ENCODE assay signal across 9 mouse cellular contexts in genomic region chr1:126431594-126431993, GRCm38 (mm10).
DNase-seq lines count a peak whose midpoint lies in the region; ATAC-seq and TF ChIP-seq lines count a peak whose summit lies in the region.
"Had no signal": no experiment of that assay in that cellular context is flagged by ENCODE, and none has a peak within 500 bp of the region (broad histone marks: within the 10 kb centered on the region; RNA-seq: fewer than 3 reads in every experiment).

No protein-coding gene starts in this region.

- no peaks in the 10 kb centered on the region for H3K27me3 ChIP-seq in hindbrain, embryonic 16.5 days (replicated peaks; ENCODE audit: control insufficient read depth, insufficient read depth, low read length)
- H3K27me3 ChIP-seq in midbrain, embryonic 12.5 days, result no peaks in the 10 kb centered on the region
- H3K27me3 ChIP-seq: CH12.LX had no signal

- no peaks in the 10 kb centered on the region for H3K36me3 ChIP-seq in hindbrain, embryonic 16.5 days (ENCODE audit: control insufficient read depth, insufficient read depth, low read length)
- no peaks in the 10 kb centered on the region for H3K36me3 ChIP-seq in midbrain, embryonic 12.5 days

- H3K27ac ChIP-seq in hindbrain, embryonic 16.5 days (ENCODE audit: low read depth, low read length), result no peak overlapping the region
- no peak overlapping the region for H3K27ac ChIP-seq in midbrain, embryonic 12.5 days (replicated peaks)

- DNase-seq in gastrocnemius, adult 18-20 months (ENCODE audit: low spot score), result peak; percentile 40
- no peak for DNase-seq in gastrocnemius, postnatal 36 days
- DNase-seq in brain, embryonic 14.5 days (ENCODE audit: low read depth), result peak; percentile 95
- DNase-seq in fat pad, adult 2 months (ENCODE audit: extremely low read depth, low read depth, low spot score), result peak; percentile 4
- peak; percentile 37 to 60 for DNase-seq in layer of hippocampus, postnatal 25 days (ENCODE audit: extremely low spot score in 1 of 2, low spot score in 1 of 2)
- DNase-seq in urinary bladder, postnatal 25 days (ENCODE audit: low spot score), result peak; percentile 40

- H3K9ac ChIP-seq in hindbrain, embryonic 16.5 days (ENCODE audit: low read depth, low read length), result no peak overlapping the region
- H3K9ac ChIP-seq in midbrain, embryonic 12.5 days (replicated peaks), result no peak overlapping the region

- H3K4me3 ChIP-seq in hindbrain, embryonic 16.5 days (ENCODE audit: low read length), result no peak overlapping the region
- no peak overlapping the region for H3K4me3 ChIP-seq in midbrain, embryonic 12.5 days

- WGBS in hindbrain, embryonic 16.5 days, result 19% methylated on average over 5 of the region's 5 CpGs
- 44% methylated on average over 5 of the region's 5 CpGs for WGBS in midbrain, embryonic 12.5 days

- H3K4me2 ChIP-seq in hindbrain, embryonic 16.5 days (ENCODE audit: low read length), result peak overlapping the region; percentile 41
- no peak overlapping the region for H3K4me2 ChIP-seq in midbrain, embryonic 12.5 days (replicated peaks)

- TF ChIP-seq CTCF in brain, embryonic 14.5 days (IDR thresholded peaks at IDR 0.05; ENCODE audit: borderline replicate concordance, extremely low read depth, insufficient read depth, insufficient read length), result peak; percentile 59

- peak; percentile 78 for ATAC-seq in hindbrain, embryonic 16.5 days
- peak; percentile 73 for ATAC-seq in midbrain, embryonic 12.5 days (ENCODE audit: low FRiP score, low read depth)

- intact Hi-C loops in gastrocnemius, postnatal 36 days (cut with DNase I), result loop anchor here (5.0 to 10.0 kb wide), 3 partner anchors 493 to 827 kb away; no protein-coding TSS in a partner anchor

- TF ChIP-seq POLR2A in brain, embryonic 14.5 days (IDR thresholded peaks at IDR 0.05; ENCODE audit: borderline replicate concordance, extremely low read depth, insufficient read depth, insufficient read length, poor library complexity, severe bottlenecking), result no peak

- H3K4me1 ChIP-seq in hindbrain, embryonic 16.5 days (ENCODE audit: control insufficient read depth, insufficient read depth, low read depth, low read length), result peaks cover 2% of the 10 kb centered on the region; the same call in 1 of the 2 replicates
- H3K4me1 ChIP-seq in midbrain, embryonic 12.5 days, result peaks cover 2% of the 10 kb centered on the region; the same call in 1 of the 2 replicates

- H3K9me3 ChIP-seq in hindbrain, embryonic 16.5 days (ENCODE audit: control insufficient read depth, low read length), result no peaks in the 10 kb centered on the region
- H3K9me3 ChIP-seq in midbrain, embryonic 12.5 days, result no peaks in the 10 kb centered on the region

Comparison
In these comparisons a context has a peak if more than half of its experiments do, and no peak if none do; other contexts are left out.
1. DNase-seq: peak in gastrocnemius, adult 18-20 months (single experiment), brain, embryonic 14.5 days (single experiment), fat pad, adult 2 months (single experiment), layer of hippocampus, postnatal 25 days (2 of 2) and urinary bladder, postnatal 25 days (single experiment); none in gastrocnemius, postnatal 36 days (0 of 2).